Mouse (Mus musculus) mesoderm, embryonic 11.5 days (tissue): ENCODE results near the gene Abca1.

Experiments used
- DNase-seq: peaks from one replicate; pipeline ENCODE4 v3.0.0-alpha.2; 2012; ENCODE audit warnings: low read depth, low spot score

Gene Abca1

GRCm38 (mm10) chr4:53149644-53150043 lies 10.1 kb downstream of the Abca1 start:
- DNase-seq = no peak

GRCm38 (mm10) chr4:53148817-53149216 lies 10.9 kb downstream of the Abca1 start:
- no peak for DNase-seq

GRCm38 (mm10) chr4:53147454-53147853 lies 12.2 kb downstream of the Abca1 start:
- no peak for DNase-seq

- no peak for DNase-seq
These were observed 12.6 kb downstream of the Abca1 start for GRCm38 (mm10) chr4:53147046-53147445.

GRCm38 (mm10) chr4:53146227-53146949 lies 13.3 kb downstream of the Abca1 start:
- no peak for DNase-seq

GRCm38 (mm10) chr4:53145434-53146168 lies 14.1 kb downstream of the Abca1 start:
- DNase-seq = no peak

GRCm38 (mm10) chr4:53144571-53144970 lies 15.1 kb downstream of the Abca1 start:
- no peak for DNase-seq

- DNase-seq = no peak
These were observed 15.7 kb downstream of the Abca1 start for GRCm38 (mm10) chr4:53144021-53144420.

- no peak for DNase-seq
These were observed 19.0 kb downstream of the Abca1 start for GRCm38 (mm10) chr4:53140678-53141077.

- no peak for DNase-seq
These were observed 20.2 kb downstream of the Abca1 start for GRCm38 (mm10) chr4:53139495-53139894.

GRCm38 (mm10) chr4:53138974-53139373 lies 20.7 kb downstream of the Abca1 start:
- no peak for DNase-seq

- no peak for DNase-seq
These were observed 22.6 kb downstream of the Abca1 start for GRCm38 (mm10) chr4:53137087-53137486.

- DNase-seq = no peak
These were observed 24.9 kb downstream of the Abca1 start for GRCm38 (mm10) chr4:53134816-53135215.

- DNase-seq = no peak
These were observed 25.7 kb downstream of the Abca1 start for GRCm38 (mm10) chr4:53133995-53134394.

- no peak for DNase-seq
These were observed 28.2 kb downstream of the Abca1 start for GRCm38 (mm10) chr4:53131538-53131937.

- DNase-seq = no peak
These were observed 28.8 kb downstream of the Abca1 start for GRCm38 (mm10) chr4:53130622-53131517.

- DNase-seq = no peak
These were observed 29.9 kb downstream of the Abca1 start for GRCm38 (mm10) chr4:53129716-53130301.

- no peak for DNase-seq
These were observed 32.4 kb downstream of the Abca1 start for GRCm38 (mm10) chr4:53127266-53127665.

GRCm38 (mm10) chr4:53126794-53127193 lies 32.9 kb downstream of the Abca1 start:
- no peak for DNase-seq

GRCm38 (mm10) chr4:53124837-53125490 lies 34.7 kb downstream of the Abca1 start:
- no peak for DNase-seq

GRCm38 (mm10) chr4:53122310-53122709 lies 37.4 kb downstream of the Abca1 start:
- no peak for DNase-seq
